Mouse (Mus musculus) MEL (cell line): ENCODE measurements around the gene Ifna7. TPM values are rescaled to one million over a fixed set of nuclear protein-coding genes. Genes with fewer than 3 reads are reported as not detected.

Experiments
- DNase-seq: peaks from one replicate; pipeline ENCODE4 v3.0.0; 2011; ENCODE audit warnings: low read depth, low spot score
- H3K27ac ChIP-seq: 2 replicates; pipeline ENCODE4 v1.5.1; 2012; ENCODE audit warnings: low read depth, mild to moderate bottlenecking, control low read depth, low read length, moderate library complexity; ENCODE audit not compliant: control insufficient read depth
- H3K27me3 ChIP-seq, 2 experiments: fragments of 150-350 bp in 1 of 2; sonication (generic) in 1 of 2; 2 replicates each; pipeline ENCODE4 v1.6.1; 2012; ENCODE audit warnings: low read length in 2 of 2, mild to moderate bottlenecking in 2 of 2, improper control_type of control experiment in 1 of 2, moderate library complexity in 1 of 2; ENCODE audit not compliant: insufficient read depth in 2 of 2, control insufficient read depth in 1 of 2
- H3K36me3 ChIP-seq, 2 experiments: 2 replicates each; pipeline ENCODE4 v1.6.1; 2012 to 2014; ENCODE audit warnings: low read length in 2 of 2, improper control_type of control experiment in 1 of 2, inconsistent platforms in 1 of 2, mild to moderate bottlenecking in 1 of 2; ENCODE audit not compliant: insufficient read depth in 2 of 2, control insufficient read depth in 1 of 2
- H3K4me1 ChIP-seq, 2 experiments: fragments of 150-350 bp in 1 of 2; sonication (generic) in 1 of 2; 2 replicates each; pipeline ENCODE4 v1.6.1; 2012; ENCODE audit warnings: low read length in 2 of 2, improper control_type of control experiment in 1 of 2, mild to moderate bottlenecking in 1 of 2; ENCODE audit not compliant: insufficient read depth in 2 of 2, control insufficient read depth in 1 of 2
- H3K4me3 ChIP-seq, 2 experiments: fragments of 150-350 bp in 1 of 2; sonication (generic) in 1 of 2; 2 replicates each; pipeline ENCODE4 v1.5.1; 2012; ENCODE audit warnings: low read depth in 2 of 2, low read length in 2 of 2, mild to moderate bottlenecking in 2 of 2, moderate library complexity in 2 of 2, control low read depth in 1 of 2, improper control_type of control experiment in 1 of 2; ENCODE audit not compliant: control insufficient read depth in 1 of 2, insufficient read depth in 1 of 2
- H3K79me2 ChIP-seq: 2 replicates; pipeline ENCODE4 v1.6.1; 2012; ENCODE audit warnings: mild to moderate bottlenecking, low read length, moderate library complexity; ENCODE audit not compliant: control insufficient read depth, poor library complexity, insufficient read depth
- H3K9ac ChIP-seq: 2 replicates; pipeline ENCODE4 v1.6.1; 2012; ENCODE audit warnings: low read depth, mild to moderate bottlenecking, control low read depth, low read length, moderate library complexity; ENCODE audit not compliant: control insufficient read depth, poor library complexity, severe bottlenecking
- H3K9me3 ChIP-seq: fragments of 150-350 bp; sonication (generic); replicated peaks from 2 replicates; pipeline ENCODE4 v1.6.1; 2012; ENCODE audit warnings: mild to moderate bottlenecking, low read length, improper control_type of control experiment, moderate library complexity; ENCODE audit not compliant: insufficient read depth
- CHD1 ChIP-seq: IDR thresholded peaks from 2 replicates; pipeline ENCODE4 v1.6.1; 2012; ENCODE audit warnings: low read depth, mild to moderate bottlenecking, inconsistent platforms, low read length, improper control_type of control experiment
- E2F4 ChIP-seq: IDR thresholded peaks from 2 replicates; pipeline ENCODE4 v1.6.1; 2011; ENCODE audit warnings: low read depth, low read length, improper control_type of control experiment, borderline replicate concordance
- ELF1 ChIP-seq: IDR thresholded peaks from 2 replicates; pipeline ENCODE4 v1.6.1; 2014; ENCODE audit warnings: low read depth, mild to moderate bottlenecking, inconsistent platforms, low read length, improper control_type of control experiment, moderate library complexity
- ETS1 ChIP-seq: IDR thresholded peaks from 2 replicates; pipeline ENCODE4 v1.6.1; 2012; ENCODE audit warnings: low read depth, mild to moderate bottlenecking, inconsistent platforms, low read length, improper control_type of control experiment, moderate library complexity
- GABPA ChIP-seq: IDR thresholded peaks from 2 replicates; pipeline ENCODE4 v1.6.1; 2012; ENCODE audit warnings: low read depth, mild to moderate bottlenecking, inconsistent platforms, low read length, improper control_type of control experiment, moderate library complexity
- GATA1 ChIP-seq: IDR thresholded peaks from 2 replicates; pipeline ENCODE4 v1.6.1; 2011; ENCODE audit warnings: low read depth, low read length, improper control_type of control experiment
- MEF2A ChIP-seq: IDR thresholded peaks from 2 replicates; pipeline ENCODE4 v1.6.1; 2014; ENCODE audit warnings: low read depth, mild to moderate bottlenecking, inconsistent platforms, low read length, improper control_type of control experiment; ENCODE audit not compliant: poor library complexity, insufficient replicate concordance, severe bottlenecking; ENCODE audit errors: extremely low read depth
- MXI1 ChIP-seq: IDR thresholded peaks from 2 replicates; pipeline ENCODE4 v1.6.1; 2011; ENCODE audit warnings: mild to moderate bottlenecking, low read depth, low read length, improper control_type of control experiment
- NRF1 ChIP-seq: IDR thresholded peaks from 2 replicates; pipeline ENCODE4 v1.6.1; 2014; ENCODE audit warnings: low read depth, mild to moderate bottlenecking, inconsistent platforms, low read length, improper control_type of control experiment, moderate library complexity; ENCODE audit not compliant: poor library complexity, insufficient read depth, severe bottlenecking
- RAD21 ChIP-seq: IDR thresholded peaks from 2 replicates; pipeline ENCODE4 v1.6.1; 2011; ENCODE audit warnings: mild to moderate bottlenecking, low read depth, low read length, improper control_type of control experiment
- SIN3A ChIP-seq: IDR thresholded peaks from 2 replicates; pipeline ENCODE4 v1.6.1; 2012; ENCODE audit warnings: low read length, improper control_type of control experiment, inconsistent platforms
- SMC3 ChIP-seq: IDR thresholded peaks from 2 replicates; pipeline ENCODE4 v1.6.1; 2011; ENCODE audit warnings: low read depth, low read length, improper control_type of control experiment
- UBTF ChIP-seq: IDR thresholded peaks from 2 replicates; pipeline ENCODE4 v1.6.1; 2012; ENCODE audit warnings: low read depth, mild to moderate bottlenecking, inconsistent platforms, low read length, improper control_type of control experiment, moderate library complexity, borderline replicate concordance; ENCODE audit not compliant: insufficient read depth
- USF2 ChIP-seq, 2 experiments: IDR thresholded peaks; 2 replicates each; pipeline ENCODE4 v1.6.1; 2011 to 2012; ENCODE audit warnings: improper control_type of control experiment in 2 of 2, low read length in 2 of 2, borderline replicate concordance in 1 of 2, inconsistent platforms in 1 of 2, low read depth in 1 of 2, mild to moderate bottlenecking in 1 of 2; ENCODE audit not compliant: insufficient read depth in 1 of 2
- ZC3H11A ChIP-seq: IDR thresholded peaks from 2 replicates; pipeline ENCODE4 v1.6.1; 2012; ENCODE audit warnings: low read depth, mild to moderate bottlenecking, inconsistent platforms, low read length, improper control_type of control experiment
- ZKSCAN1 ChIP-seq: IDR thresholded peaks from 2 replicates; pipeline ENCODE4 v1.6.1; 2012; ENCODE audit warnings: low read depth, mild to moderate bottlenecking, inconsistent platforms, low read length, improper control_type of control experiment, moderate library complexity
- ZMIZ1 ChIP-seq: IDR thresholded peaks from 2 replicates; pipeline ENCODE4 v1.6.1; 2012; ENCODE audit warnings: low read depth, mild to moderate bottlenecking, inconsistent platforms, low read length, improper control_type of control experiment, moderate library complexity
- ZNF384 ChIP-seq: IDR thresholded peaks from 2 replicates; pipeline ENCODE4 v1.6.1; 2012; ENCODE audit warnings: low read depth, mild to moderate bottlenecking, inconsistent platforms, low read length, improper control_type of control experiment
- polyA plus RNA-seq, 2 experiments: library from polyadenylated mRNA; stranded (reverse) in 1 of 2; unstranded in 1 of 2; fragments of >175 nt in 1 of 2; fragments of >200 nt in 1 of 2; gene quantifications; 2 replicates each; pipeline versions ENCODE4 v1.2.1 to v1.2.4; 2012; ENCODE audit warnings: low replicate concordance in 2 of 2, low read depth in 1 of 2; ENCODE audit not compliant: insufficient read length in 2 of 2, insufficient read depth in 1 of 2, missing spikeins in 1 of 2
- total RNA-seq: library from RNA; depleted of rRNA; stranded (reverse); fragments of 300-350 nt; gene quantifications from 2 replicates; pipeline ENCODE4 v1.2.3, GENCODE M21; 2012

The Ifna7 gene
- total and polyA plus RNA-seq, 3 experiments = not detected

DNA sequence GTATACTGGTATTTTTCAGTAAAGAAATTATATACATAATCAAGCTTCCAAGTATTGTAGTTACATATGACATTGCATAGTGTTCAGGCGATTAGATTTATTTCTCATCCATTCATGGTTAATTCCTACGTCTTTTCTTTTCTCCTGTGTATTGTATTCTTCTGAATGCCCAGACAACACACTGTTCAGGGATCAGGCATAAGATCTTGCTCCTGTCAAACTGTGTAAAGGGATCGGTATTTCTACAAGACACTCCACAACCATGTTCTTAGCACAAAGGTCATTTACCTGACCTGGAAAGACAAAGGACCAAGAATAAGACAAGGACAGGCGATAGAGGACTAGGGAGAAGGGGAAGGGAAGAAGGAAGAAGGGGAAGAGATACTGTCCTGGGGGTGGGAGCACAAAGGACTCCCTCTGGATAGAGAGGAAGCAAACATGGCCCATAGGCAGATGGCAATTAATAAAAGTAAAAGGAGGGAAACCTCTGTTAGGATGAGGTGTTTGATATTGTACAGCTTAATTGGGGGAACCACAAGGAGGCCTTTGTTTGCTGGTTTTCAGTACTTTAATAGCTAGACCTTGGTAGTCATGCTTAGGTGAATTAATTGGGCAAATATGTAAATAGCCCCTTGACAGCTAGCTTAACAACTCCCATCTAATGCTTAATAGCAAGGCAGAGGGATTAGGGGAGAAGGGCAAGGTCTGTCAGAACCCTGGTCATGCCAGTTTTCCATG, 35.2 kb downstream of the Ifna7 start:
- Histone ChIP-seq H3K4me3 (no peak overlapping the region), H3K27ac (no peak overlapping the region)
- TF ChIP-seq GABPA = no peak
- no peak for TF ChIP-seq CHD1
- no peak for TF ChIP-seq E2F4
- TF ChIP-seq ZNF384 = no peak
- no peak for TF ChIP-seq SMC3
- no peak for TF ChIP-seq MXI1
- no peak for TF ChIP-seq ZKSCAN1
- TF ChIP-seq NRF1 = no peak
- TF ChIP-seq RAD21 = no peak
- TF ChIP-seq MEF2A = no peak
- no peak for TF ChIP-seq ETS1
- TF ChIP-seq ELF1 = no peak
- TF ChIP-seq ZMIZ1 = no peak
- TF ChIP-seq USF2 (IDR thresholded peaks at IDR 0.05; ENCODE audit: borderline replicate concordance in 1 of 2, insufficient read depth in 1 of 2, low read depth in 1 of 2, low read length in 2 of 2) = no peak
- no peak for TF ChIP-seq UBTF
- TF ChIP-seq GATA1 = no peak
- no peak for TF ChIP-seq SIN3A

DNA sequence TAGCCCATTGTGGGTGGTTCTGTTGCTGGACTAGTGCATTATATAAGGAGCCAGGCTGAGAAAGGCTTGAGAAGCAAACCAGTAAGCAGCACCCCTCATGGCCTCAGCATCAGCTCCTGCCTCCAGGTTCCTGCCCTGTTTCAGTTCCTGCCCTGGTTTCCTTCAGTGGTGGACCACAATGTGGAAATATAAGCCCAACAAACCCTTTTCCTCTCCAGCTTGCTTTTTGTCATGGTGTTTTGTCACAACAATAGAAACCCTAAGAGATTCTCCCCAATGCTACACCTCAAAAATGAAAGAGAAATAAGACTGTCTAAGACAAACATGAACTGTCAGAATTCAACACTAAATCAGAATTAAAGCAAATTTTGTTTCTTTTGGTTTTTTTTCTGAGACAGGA, 43.2 kb downstream of the Ifna7 start:
- Histone ChIP-seq H3K4me3 (no peak overlapping the region), H3K4me1 (no peaks in the 10 kb centered on the region; a peak in 1 of 4 replicates), H3K27me3 (peaks cover 5 to 25% of the 10 kb centered on the region in 2 experiments), H3K79me2 (no peaks in the 10 kb centered on the region), H3K9me3 (no peaks in the 10 kb centered on the region), H3K27ac (no peak overlapping the region), H3K9ac (no peak overlapping the region), H3K36me3 (no peaks in the 10 kb centered on the region)
- no peak for DNase-seq
- no peak for TF ChIP-seq ZC3H11A

More for the DNA sequence above, 35.2 kb downstream of the Ifna7 start:
- Histone ChIP-seq H3K9ac (no peak overlapping the region), H3K4me1 (no peaks in the 10 kb centered on the region), H3K9me3 (no peaks in the 10 kb centered on the region), H3K27me3 (peaks cover 4 to 26% of the 10 kb centered on the region in 2 experiments), H3K79me2 (no peaks in the 10 kb centered on the region), H3K36me3 (no peaks in the 10 kb centered on the region)
- no peak for DNase-seq
